Mouse (Mus musculus) G1E (cell line): ENCODE measurements around the gene Arhgap18.

Experiments used
- CTCF ChIP-seq: IDR thresholded peaks from 2 replicates; pipeline ENCODE4 v1.5.1; 2012; ENCODE audit warnings: low read depth, low read length, inconsistent platforms, mixed read lengths
- GATA1 ChIP-seq: IDR thresholded peaks from 2 replicates; pipeline ENCODE4 v1.6.1; 2012; ENCODE audit warnings: borderline replicate concordance, low read length, inconsistent platforms, mixed read lengths
- POLR2AphosphoS5 ChIP-seq: IDR thresholded peaks from 2 replicates; pipeline ENCODE4 v1.6.1; 2012; ENCODE audit warnings: low read depth, low read length, inconsistent platforms; ENCODE audit not compliant: insufficient replicate concordance
- TAL1 ChIP-seq: conservative IDR thresholded peaks from 2 replicates; pipeline ENCODE4 v1.6.1; 2012; ENCODE audit warnings: low read depth, low read length, inconsistent platforms, mixed read lengths

DNA sequence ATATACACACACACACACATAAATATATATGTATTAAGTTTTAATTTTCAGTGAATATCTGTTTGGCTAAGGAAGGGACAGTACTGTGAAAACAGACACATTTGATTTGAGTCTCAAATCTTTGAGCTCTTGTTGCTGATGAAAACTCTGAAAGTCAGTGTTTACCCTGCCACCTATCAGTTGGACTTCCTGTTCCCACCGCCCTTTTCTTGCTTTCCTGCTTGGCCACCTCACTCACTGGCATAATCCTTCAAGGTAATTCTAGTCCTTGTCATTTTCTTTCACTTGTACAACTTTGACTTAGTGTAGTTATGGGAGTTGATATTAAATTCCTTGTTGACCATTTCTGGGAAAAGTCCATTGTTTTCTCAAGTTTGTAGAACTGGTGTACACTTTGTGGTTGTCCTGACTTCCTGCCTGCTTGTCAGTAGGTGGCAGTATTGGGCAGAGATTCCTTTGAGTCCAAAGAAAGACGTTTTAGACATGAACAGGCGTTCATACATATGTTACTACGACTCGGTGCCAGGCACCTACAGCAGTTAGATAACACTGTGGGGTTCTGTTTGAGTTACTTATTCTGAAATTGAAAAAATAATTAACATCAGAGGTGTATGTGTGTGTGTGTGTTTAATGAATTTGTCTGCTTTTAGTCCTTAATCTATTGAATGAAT lies 166.2 kb downstream of the Arhgap18 start:
- TF ChIP-seq CTCF (no peak), TAL1 (no peak), POLR2AphosphoS5 (no peak), GATA1 (no peak)
